Mouse (Mus musculus) lung, adult 2 months (tissue): ENCODE data around the gene Sgpp1.

ENCODE experiments used
- CTCF ChIP-seq: fragments of 200-500 bp; IDR thresholded peaks from 2 replicates; pipeline ENCODE4 v1.5.1; 2011; ENCODE audit warnings: mild to moderate bottlenecking, low read length, control low read depth; ENCODE audit not compliant: insufficient read depth
- POLR2A ChIP-seq: fragments of 200-500 bp; IDR thresholded peaks from 2 replicates; pipeline ENCODE4 v1.6.1; 2011; ENCODE audit warnings: low read depth, mild to moderate bottlenecking, control low read depth, low read length, borderline replicate concordance; ENCODE audit errors: extremely low read depth

GRCm38 (mm10) chr12:75753730-75754129 lies 18.2 kb upstream of the Sgpp1 start:
- TF ChIP-seq POLR2A (no peak), CTCF (no peak)
